Mouse (Mus musculus) liver, embryonic 16.5 days (tissue): ENCODE measurements around the gene Wars2. TPM values are rescaled to one million over a fixed set of nuclear protein-coding genes. Genes with fewer than 3 reads are reported as not detected.

Experiments used
- ATAC-seq: fragments of 200-750 bp; cut with Nextera tagmentation; 2 replicates; pipeline ENCODE4 v1.8.0; 2017; ENCODE audit warnings: low read depth, mild to moderate bottlenecking, moderate number of reproducible peaks, moderate library complexity
- H3K27ac ChIP-seq: fragments of 300-500 bp; sonication (generic); 2 replicates; pipeline ENCODE4 v1.5.1; 2014; ENCODE audit warnings: mild to moderate bottlenecking, low read length
- H3K27me3 ChIP-seq: fragments of 300-500 bp; sonication (generic); 2 replicates; pipeline ENCODE4 v1.6.1; 2014; ENCODE audit warnings: low read depth, low read length, mixed read lengths; ENCODE audit not compliant: control insufficient read depth, insufficient read depth
- H3K36me3 ChIP-seq: fragments of 300-500 bp; sonication (generic); 2 replicates; pipeline ENCODE4 v1.6.1; 2014; ENCODE audit warnings: mild to moderate bottlenecking; ENCODE audit not compliant: control insufficient read depth, insufficient read depth
- H3K4me1 ChIP-seq: fragments of 300-500 bp; sonication (generic); 2 replicates; pipeline ENCODE4 v1.6.1; 2014; ENCODE audit warnings: low read depth, low read length, mixed read lengths; ENCODE audit not compliant: control insufficient read depth
- H3K4me2 ChIP-seq: fragments of 300-500 bp; sonication (generic); 2 replicates; pipeline ENCODE4 v1.6.1; 2014; ENCODE audit warnings: low read depth, low read length, mixed read lengths
- H3K4me3 ChIP-seq: fragments of 300-500 bp; sonication (generic); 2 replicates; pipeline ENCODE4 v1.5.1; 2014; ENCODE audit warnings: low read depth, mild to moderate bottlenecking, low read length
- H3K9ac ChIP-seq: fragments of 300-500 bp; sonication (generic); 2 replicates; pipeline ENCODE4 v1.6.1; 2014; ENCODE audit warnings: low read depth, low read length
- H3K9me3 ChIP-seq: fragments of 300-500 bp; sonication (generic); replicated peaks from 2 replicates; pipeline ENCODE4 v1.6.1; 2016; ENCODE audit warnings: low read length; ENCODE audit not compliant: control insufficient read depth
- WGBS: fragments of 180-500 bp; shearing (Covaris S2); extraction: QIAGEN DNeasy Blood & Tissue Kit; methylation state at CpG from one replicate; pipeline ENCODE4 v1.1.7; 2014; ENCODE audit not compliant: insufficient replicate concordance; 5-methylcytosine and 5-hydroxymethylcytosine counted together
- polyA plus RNA-seq: library from polyadenylated mRNA; unstranded; fragments of >200 nt; fragmentation: Nextera tagmentation; extraction: Ambion mirVana; gene quantifications from 2 replicates; pipeline ENCODE4 v1.2.1, GENCODE M21; 2015

Gene Wars2
- polyA plus RNA-seq, 1 experiment from 2014 or later, result 2.5 TPM

GRCm38 (mm10) chr3:99256366-99256750 lies 115.5 kb downstream of the Wars2 start:
- H3K9me3 ChIP-seq, result no peaks in the 10 kb centered on the region
- no peaks in the 10 kb centered on the region; the same call in 1 of the 2 replicates for H3K4me1 ChIP-seq
- H3K36me3 ChIP-seq, result no peaks in the 10 kb centered on the region
- H3K4me2 ChIP-seq, result no peak overlapping the region
- H3K27ac ChIP-seq, result no peak overlapping the region
- peaks cover 94% of the 10 kb centered on the region for H3K27me3 ChIP-seq
- no peak for ATAC-seq
- no peak overlapping the region for H3K4me3 ChIP-seq
- no peak overlapping the region for H3K9ac ChIP-seq
- WGBS, result 7% methylated on average over 11 of the region's 11 CpGs

- H3K4me2 ChIP-seq, result no peak overlapping the region
- H3K9me3 ChIP-seq, result no peaks in the 10 kb centered on the region
- ATAC-seq, result no peak
- no peaks in the 10 kb centered on the region for H3K36me3 ChIP-seq
- no peak overlapping the region for H3K9ac ChIP-seq
- 2% methylated on average over 20 of the region's 20 CpGs for WGBS
- H3K4me3 ChIP-seq, result no peak overlapping the region
- peaks cover 94% of the 10 kb centered on the region for H3K27me3 ChIP-seq
- H3K4me1 ChIP-seq, result no peaks in the 10 kb centered on the region; the same call in 1 of the 2 replicates
- no peak overlapping the region for H3K27ac ChIP-seq
These were observed 115.9 kb downstream of the Wars2 start for GRCm38 (mm10) chr3:99256766-99257165.

- no peak for ATAC-seq
- Histone ChIP-seq H3K36me3 (no peaks in the 10 kb centered on the region), H3K4me2 (no peak overlapping the region), H3K4me1 (no peaks in the 10 kb centered on the region; the same call in 1 of the 2 replicates), H3K4me3 (no peak overlapping the region), H3K27me3 (peaks cover 93% of the 10 kb centered on the region), H3K9me3 (no peaks in the 10 kb centered on the region), H3K27ac (no peak overlapping the region), H3K9ac (no peak overlapping the region)
- 4% methylated on average over 29 of the region's 29 CpGs for WGBS
These were observed 117.0 kb downstream of the Wars2 start for GRCm38 (mm10) chr3:99257586-99258577.

GRCm38 (mm10) chr3:99259741-99260270 lies 118.9 kb downstream of the Wars2 start:
- ATAC-seq, result no peak
- 7% methylated on average over 6 of the region's 6 CpGs for WGBS
- H3K4me3 ChIP-seq, result no peak overlapping the region

DNA sequence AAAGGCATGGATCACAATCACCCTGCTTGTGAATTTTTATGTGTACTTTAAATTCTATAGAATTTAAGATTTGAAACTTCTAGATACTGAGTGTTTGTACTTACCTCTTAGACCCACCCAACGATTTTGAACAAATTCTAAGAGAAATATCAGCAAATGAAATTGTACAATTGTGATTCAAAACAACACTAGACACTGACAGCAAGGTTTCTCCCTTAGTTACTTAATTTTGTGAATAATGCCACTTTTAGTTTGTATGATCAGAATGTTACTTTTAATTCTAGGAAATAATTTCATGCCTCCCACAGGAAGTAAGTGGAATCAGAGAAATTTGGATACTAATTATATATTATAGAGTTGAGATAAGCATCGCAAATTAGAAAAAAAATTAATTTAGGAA lies 119.5 kb downstream of the Wars2 start:
- Histone ChIP-seq H3K9me3 (no peaks in the 10 kb centered on the region), H3K4me3 (no peak overlapping the region), H3K36me3 (no peaks in the 10 kb centered on the region), H3K27me3 (peaks cover 85% of the 10 kb centered on the region), H3K4me2 (no peak overlapping the region), H3K4me1 (no peaks in the 10 kb centered on the region), H3K27ac (no peak overlapping the region), H3K9ac (no peak overlapping the region)
- ATAC-seq, result no peak
- WGBS, result 22% methylated on average over 2 of the region's 2 CpGs

More at GRCm38 (mm10) chr3:99259741-99260270, 118.9 kb downstream of the Wars2 start:
- Histone ChIP-seq H3K9ac (no peak overlapping the region), H3K27me3 (peaks cover 87% of the 10 kb centered on the region), H3K4me2 (no peak overlapping the region), H3K4me1 (no peaks in the 10 kb centered on the region), H3K36me3 (no peaks in the 10 kb centered on the region), H3K27ac (no peak overlapping the region), H3K9me3 (no peaks in the 10 kb centered on the region)

DNA sequence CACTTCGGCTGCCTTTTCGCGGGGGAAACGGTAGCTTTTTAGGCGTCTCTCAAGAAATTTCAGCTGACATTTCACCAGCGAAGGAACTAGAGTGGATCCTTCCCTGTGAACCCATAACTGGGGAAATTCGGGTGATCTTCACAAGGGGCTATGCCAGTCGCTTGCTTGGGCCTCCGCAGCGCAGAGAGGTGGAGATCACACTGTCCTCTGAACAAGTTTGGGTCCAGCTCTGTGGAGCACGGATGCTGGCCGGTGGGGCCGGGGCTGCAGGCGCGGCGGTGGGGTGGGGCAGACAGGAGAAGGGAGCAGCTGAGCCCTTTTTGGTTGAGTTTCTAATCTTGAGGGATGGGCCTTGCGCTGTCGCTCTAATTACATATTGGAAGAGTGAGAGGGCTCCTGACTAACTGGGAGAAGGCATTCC lies 120.5 kb downstream of the Wars2 start:
- Histone ChIP-seq H3K36me3 (no peaks in the 10 kb centered on the region), H3K27ac (no peak overlapping the region), H3K4me1 (no peaks in the 10 kb centered on the region), H3K9ac (no peak overlapping the region), H3K9me3 (no peaks in the 10 kb centered on the region), H3K4me3 (no peak overlapping the region), H3K4me2 (no peak overlapping the region), H3K27me3 (peaks cover 75% of the 10 kb centered on the region)
- 2% methylated on average over 18 of the region's 18 CpGs for WGBS
- ATAC-seq, result no peak

GRCm38 (mm10) chr3:99261986-99262385 lies 121.1 kb downstream of the Wars2 start:
- Histone ChIP-seq H3K9me3 (no peaks in the 10 kb centered on the region), H3K27me3 (peaks cover 69% of the 10 kb centered on the region), H3K4me1 (no peaks in the 10 kb centered on the region), H3K27ac (no peak overlapping the region), H3K4me3 (no peak overlapping the region), H3K9ac (no peak overlapping the region), H3K4me2 (no peak overlapping the region), H3K36me3 (no peaks in the 10 kb centered on the region)
- no peak for ATAC-seq
- 14% methylated on average over 2 of the region's 2 CpGs for WGBS

DNA sequence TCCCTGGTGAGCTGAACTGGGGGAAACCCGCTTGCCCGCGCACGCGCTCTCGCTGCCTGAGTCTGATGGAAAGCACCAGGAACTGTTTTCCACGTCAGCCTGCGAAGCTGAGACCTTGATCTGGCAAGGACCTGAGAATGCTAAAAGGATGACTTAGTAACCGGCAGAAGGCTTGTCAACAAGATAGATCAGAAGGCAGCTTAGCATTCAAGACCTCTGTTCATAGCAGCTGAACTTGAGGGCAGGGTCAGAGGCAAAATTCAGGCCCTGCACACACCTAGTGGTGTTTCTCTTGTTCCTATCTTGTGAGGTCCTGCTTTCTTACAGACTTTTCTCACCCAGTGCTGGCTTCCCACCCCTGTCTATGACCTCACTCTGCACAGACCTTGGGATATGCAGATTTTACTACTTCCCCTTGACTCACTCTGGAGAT lies 122.6 kb downstream of the Wars2 start:
- ATAC-seq, result no peak
- no peaks in the 10 kb centered on the region for H3K4me1 ChIP-seq
- H3K27me3 ChIP-seq, result peaks cover 54% of the 10 kb centered on the region
- no peaks in the 10 kb centered on the region for H3K36me3 ChIP-seq
- no peak overlapping the region for H3K4me3 ChIP-seq
- H3K4me2 ChIP-seq, result no peak overlapping the region
- no peaks in the 10 kb centered on the region for H3K9me3 ChIP-seq
- no peak overlapping the region for H3K9ac ChIP-seq
- WGBS, result 22% methylated on average over 9 of the region's 9 CpGs
- H3K27ac ChIP-seq, result no peak overlapping the region

DNA sequence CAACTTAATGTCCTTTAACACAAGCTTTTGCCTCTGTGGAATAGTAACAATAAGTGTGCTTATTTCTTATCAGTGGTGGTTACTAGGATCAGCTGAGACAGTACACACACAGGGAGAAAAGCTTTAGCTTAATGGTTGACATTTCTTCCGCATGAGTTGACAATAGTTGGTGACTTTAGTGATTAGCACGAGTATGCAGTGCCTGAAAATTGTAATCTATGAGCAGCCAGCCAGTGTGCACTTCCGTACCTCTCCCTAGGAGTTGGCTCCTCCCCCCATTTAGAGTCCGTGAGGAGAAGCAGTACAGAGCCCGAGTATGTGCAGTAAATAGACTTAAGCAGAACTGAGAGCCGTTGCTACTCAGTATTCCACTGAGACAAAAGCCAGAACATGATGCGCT lies 123.8 kb downstream of the Wars2 start:
- no peak overlapping the region for H3K4me3 ChIP-seq
- H3K9me3 ChIP-seq, result no peaks in the 10 kb centered on the region
- no peak overlapping the region for H3K27ac ChIP-seq
- 18% methylated on average over 7 of the region's 7 CpGs for WGBS
- H3K4me1 ChIP-seq, result no peaks in the 10 kb centered on the region
- no peak for ATAC-seq
- no peak overlapping the region for H3K4me2 ChIP-seq
- no peaks in the 10 kb centered on the region for H3K36me3 ChIP-seq
- H3K27me3 ChIP-seq, result peaks cover 44% of the 10 kb centered on the region
- H3K9ac ChIP-seq, result no peak overlapping the region
